Comparison of ENCODE assay signal across 8 mouse cellular contexts in genomic region chr5:150673153-150673835, GRCm38 (mm10). TPM values are rescaled to one million over a fixed set of nuclear protein-coding genes. Genes with fewer than 3 reads are reported as not detected.
DNase-seq lines count a peak whose midpoint lies in the region; ATAC-seq and TF ChIP-seq lines count a peak whose summit lies in the region.

TSS of gene Pds5b (plus strand) at chr5:150673739.

- no peaks in the 10 kb centered on the region for H3K36me3 ChIP-seq in embryonic facial prominence, embryonic 14.5 days (ENCODE audit: control insufficient read depth, insufficient read depth, low read length)
- H3K36me3 ChIP-seq in heart, adult 2 months (ENCODE audit: control insufficient read depth, insufficient read depth, low read length), result no peaks in the 10 kb centered on the region; the same call in 1 of the 2 replicates
- H3K36me3 ChIP-seq in limb, embryonic 13.5 days, result no peaks in the 10 kb centered on the region
- H3K36me3 ChIP-seq in midbrain, embryonic 16.5 days (ENCODE audit: control insufficient read depth, insufficient read depth, low read length), result no peaks in the 10 kb centered on the region

- peak within 1 kb of the TSS; percentile 56 for H3K4me2 ChIP-seq in embryonic facial prominence, embryonic 14.5 days (ENCODE audit: low read depth, low read length)
- peak within 1 kb of the TSS; percentile 68 for H3K4me2 ChIP-seq in limb, embryonic 13.5 days (replicated peaks)
- peak within 1 kb of the TSS; percentile 70 for H3K4me2 ChIP-seq in midbrain, embryonic 16.5 days (ENCODE audit: low read length)

- H3K79me2 ChIP-seq in heart, adult 2 months (replicated peaks; ENCODE audit: control insufficient read depth, insufficient read depth, low read length), result 0 out of 2 replicates have a peak, but pooled peaks cover 1% of the 10 kb centered on the region

- peak within 1 kb of the TSS; percentile 95 for H3K4me3 ChIP-seq in embryonic facial prominence, embryonic 14.5 days (ENCODE audit: low read depth, low read length)
- peak within 1 kb of the TSS; percentile 75 for H3K4me3 ChIP-seq in heart, adult 2 months
- peak within 1 kb of the TSS; percentile 88 for H3K4me3 ChIP-seq in limb, embryonic 13.5 days
- H3K4me3 ChIP-seq in midbrain, embryonic 16.5 days (ENCODE audit: low read depth, low read length), result peak within 1 kb of the TSS; percentile 93

- peak; percentile 80 for TF ChIP-seq CTCF in heart, adult 2 months (IDR thresholded peaks at IDR 0.05)

- 0 out of 2 replicates have a peak, but pooled peaks have one; percentile 15 for TF ChIP-seq POLR2A in heart, adult 2 months (IDR thresholded peaks at IDR 0.05; ENCODE audit: insufficient read depth, low read depth, low read length)

- peak; percentile 94 for DNase-seq in 3T3-L1 (ENCODE audit: low read depth, low spot score)
- DNase-seq in adrenal gland, postnatal 4 days (ENCODE audit: low spot score in 2 of 2), result peak; percentile 85 to 94
- peak; percentile 97 for DNase-seq in embryonic facial prominence, embryonic 14.5 days (ENCODE audit: low spot score)
- DNase-seq in heart, adult 2 months, result peak; percentile 95 to 97
- DNase-seq in kidney, adult 8-10 months, result peak; percentile 91 to 92
- peak; percentile 93 to 97 for DNase-seq in spleen, postnatal 10 days (ENCODE audit: low spot score in 2 of 2)

- intact Hi-C loops in heart, adult 2 months (cut with DNase I), result loop anchor here (1.0 to 5.0 kb wide), 3 partner anchors 8 to 695 kb away; no protein-coding TSS in a partner anchor

- peak within 1 kb of the TSS; percentile 98 for H3K9ac ChIP-seq in embryonic facial prominence, embryonic 14.5 days (ENCODE audit: low read depth, low read length)
- peak within 1 kb of the TSS; percentile 97 for H3K9ac ChIP-seq in heart, adult 2 months (ENCODE audit: low read depth, low read length)
- H3K9ac ChIP-seq in limb, embryonic 13.5 days, result peak within 1 kb of the TSS; percentile 99
- H3K9ac ChIP-seq in midbrain, embryonic 16.5 days (ENCODE audit: low read depth, low read length), result peak within 1 kb of the TSS; percentile 97

- WGBS in embryonic facial prominence, embryonic 14.5 days, result 25% methylated on average over 27 of the region's 49 CpGs
- 13% methylated on average over 49 of the region's 49 CpGs for WGBS in heart, adult 2 months
- 16% methylated on average over 45 of the region's 49 CpGs for WGBS in limb, embryonic 13.5 days
- WGBS in midbrain, embryonic 16.5 days, result 16% methylated on average over 45 of the region's 49 CpGs

- peak within 1 kb of the TSS; percentile 96 for H3K27ac ChIP-seq in embryonic facial prominence, embryonic 14.5 days (replicated peaks; ENCODE audit: low read depth, low read length)
- peak within 1 kb of the TSS; percentile 85 for H3K27ac ChIP-seq in heart, adult 2 months
- peak within 1 kb of the TSS; percentile 95 for H3K27ac ChIP-seq in limb, embryonic 13.5 days
- peak within 1 kb of the TSS; percentile 97 for H3K27ac ChIP-seq in midbrain, embryonic 16.5 days (ENCODE audit: low read length)

- H3K4me1 ChIP-seq in embryonic facial prominence, embryonic 14.5 days (ENCODE audit: control insufficient read depth, insufficient read depth, low read length), result peaks cover 9% of the 10 kb centered on the region
- H3K4me1 ChIP-seq in heart, adult 2 months (ENCODE audit: control insufficient read depth, insufficient read depth, low read length), result no peaks in the 10 kb centered on the region; the same call in 1 of the 2 replicates
- peaks cover 26% of the 10 kb centered on the region for H3K4me1 ChIP-seq in limb, embryonic 13.5 days
- H3K4me1 ChIP-seq in midbrain, embryonic 16.5 days (ENCODE audit: control insufficient read depth, insufficient read depth, low read length), result peaks cover 23% of the 10 kb centered on the region

- no peak; the same call in 1 of the 2 replicates for TF ChIP-seq EP300 in heart, adult 2 months (IDR thresholded peaks at IDR 0.05; ENCODE audit: insufficient read depth, low read depth, low read length)

- H3K9me3 ChIP-seq in embryonic facial prominence, embryonic 14.5 days (ENCODE audit: control insufficient read depth, low read length), result no peaks in the 10 kb centered on the region
- H3K9me3 ChIP-seq in limb, embryonic 13.5 days, result no peaks in the 10 kb centered on the region
- H3K9me3 ChIP-seq in midbrain, embryonic 16.5 days (replicated peaks; ENCODE audit: control insufficient read depth, low read length, poor library complexity, severe bottlenecking), result no peaks in the 10 kb centered on the region

- H3K27me3 ChIP-seq in embryonic facial prominence, embryonic 14.5 days (replicated peaks; ENCODE audit: control insufficient read depth, insufficient read depth, low read length), result no peaks in the 10 kb centered on the region
- no peaks in the 10 kb centered on the region for H3K27me3 ChIP-seq in heart, adult 2 months (ENCODE audit: control insufficient read depth, insufficient read depth, low read length)
- H3K27me3 ChIP-seq in limb, embryonic 13.5 days, result no peaks in the 10 kb centered on the region
- no peaks in the 10 kb centered on the region for H3K27me3 ChIP-seq in midbrain, embryonic 16.5 days (ENCODE audit: control insufficient read depth, insufficient read depth, low read depth, low read length)

- peak; percentile 97 for ATAC-seq in embryonic facial prominence, embryonic 14.5 days (ENCODE audit: low read depth)
- peak; percentile 94 for ATAC-seq in limb, embryonic 13.5 days (ENCODE audit: low FRiP score, low read depth)
- peak; percentile 96 for ATAC-seq in midbrain, embryonic 16.5 days

RNA-seq across cellular contexts. Expression of gene Pds5b, which starts in this region (rescaled TPM):
- 10 to 100 TPM; 37.8 to 41.5 TPM for total RNA-seq in adrenal gland, postnatal 4 days (2021)
- polyA plus RNA-seq in embryonic facial prominence, embryonic 14.5 days (2014; fragmentation: Nextera tagmentation; extraction: Ambion mirVana), result 38.1 and 44.2 TPM in 2 replicates
- total RNA-seq in heart, adult 2 months (2021), result 10 to 100 TPM; 15.6 to 16.1 TPM
- polyA plus RNA-seq in heart, adult 2 months (2012; rRNA removed), result 3.7 and 9.7 TPM in 2 replicates
- 40.3 and 43.9 TPM in 2 replicates for polyA plus RNA-seq in limb, embryonic 13.5 days (2015; fragmentation: Nextera tagmentation; extraction: Ambion mirVana)
- polyA plus RNA-seq in midbrain, embryonic 16.5 days (2015; fragmentation: Nextera tagmentation; extraction: Ambion mirVana), result 28.5 and 33.8 TPM in 2 replicates

Comparison
In these comparisons a context has a peak if more than half of its experiments do, and no peak if none do; other contexts are left out.
1. Peak in every context shown above with its lines: DNase-seq, ATAC-seq, H3K4me3 ChIP-seq and H3K27ac ChIP-seq.